Mouse (Mus musculus): ENCODE measurements at regions not wholly inside any gene's neighbourhood (a gene's known extent, or its start where the extent isn't known, plus 50 kb on each side); places are given as distances from the start of the nearest gene placed in this dataset.

GRCm38 (mm10) chr8:116167874-116168273, 336.9 kb upstream of the Dynlrb2 start:
- no peaks in the 10 kb centered on the region for H3K79me2 ChIP-seq (ENCODE audit: control insufficient read depth, insufficient read depth, low read length)
- no peak for DNase-seq (ENCODE audit: extremely low read depth, low read depth, low spot score)
- 25% methylated on average over 4 of the region's 4 CpGs for WGBS
- no peak overlapping the region for H3K4me3 ChIP-seq (ENCODE audit: insufficient read depth, low read depth, low read length)
- TF ChIP-seq CTCF (IDR thresholded peaks at IDR 0.05; ENCODE audit: low read depth, low read length) (no peak), POLR2A (IDR thresholded peaks at IDR 0.05; ENCODE audit: extremely low read depth, insufficient read depth, low read length) (no peak)
- H3K4me1 ChIP-seq (ENCODE audit: control insufficient read depth, insufficient read depth, low read length), result no peaks in the 10 kb centered on the region
- H3K9ac ChIP-seq (ENCODE audit: low read depth, low read length), result no peak overlapping the region
- H3K27ac ChIP-seq (replicated peaks; ENCODE audit: insufficient read depth, low read depth, low read length), result no peak overlapping the region
- no peaks in the 10 kb centered on the region for H3K36me3 ChIP-seq (ENCODE audit: control insufficient read depth, insufficient read depth, low read length)
- H3K27me3 ChIP-seq (ENCODE audit: control insufficient read depth, insufficient read depth, low read length), result no peaks in the 10 kb centered on the region

DNA sequence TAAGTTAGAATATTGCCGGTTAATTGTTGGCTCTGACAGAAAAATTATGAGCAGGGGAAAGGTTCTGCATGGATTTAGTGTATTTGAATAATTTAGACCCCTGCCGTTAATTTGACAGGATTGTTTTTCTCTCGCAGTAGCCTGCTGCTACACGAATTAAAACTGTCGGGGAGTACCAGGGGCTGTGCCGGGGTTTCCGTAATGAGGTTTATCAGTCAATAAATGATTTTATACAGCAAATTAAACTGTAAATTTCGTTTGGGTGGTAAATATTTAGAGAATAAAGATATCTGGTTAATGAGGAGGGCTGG, 339.8 kb upstream of the Dynlrb2 start:
- Histone ChIP-seq H3K27me3 (ENCODE audit: control insufficient read depth, insufficient read depth, low read length) (no peaks in the 10 kb centered on the region), H3K79me2 (ENCODE audit: control insufficient read depth, insufficient read depth, low read length) (no peaks in the 10 kb centered on the region), H3K4me1 (ENCODE audit: control insufficient read depth, insufficient read depth, low read length) (no peaks in the 10 kb centered on the region), H3K9ac (ENCODE audit: low read depth, low read length) (no peak overlapping the region), H3K36me3 (ENCODE audit: control insufficient read depth, insufficient read depth, low read length) (no peaks in the 10 kb centered on the region), H3K4me3 (ENCODE audit: insufficient read depth, low read depth, low read length) (no peak overlapping the region), H3K27ac (replicated peaks; ENCODE audit: insufficient read depth, low read depth, low read length) (no peak overlapping the region)
- TF ChIP-seq POLR2A (IDR thresholded peaks at IDR 0.05; ENCODE audit: extremely low read depth, insufficient read depth, low read length) (no peak), CTCF (IDR thresholded peaks at IDR 0.05; ENCODE audit: low read depth, low read length) (no peak)
- no peak for DNase-seq (ENCODE audit: extremely low read depth, low read depth, low spot score)
- 39% methylated on average over 8 of the region's 8 CpGs for WGBS

DNA sequence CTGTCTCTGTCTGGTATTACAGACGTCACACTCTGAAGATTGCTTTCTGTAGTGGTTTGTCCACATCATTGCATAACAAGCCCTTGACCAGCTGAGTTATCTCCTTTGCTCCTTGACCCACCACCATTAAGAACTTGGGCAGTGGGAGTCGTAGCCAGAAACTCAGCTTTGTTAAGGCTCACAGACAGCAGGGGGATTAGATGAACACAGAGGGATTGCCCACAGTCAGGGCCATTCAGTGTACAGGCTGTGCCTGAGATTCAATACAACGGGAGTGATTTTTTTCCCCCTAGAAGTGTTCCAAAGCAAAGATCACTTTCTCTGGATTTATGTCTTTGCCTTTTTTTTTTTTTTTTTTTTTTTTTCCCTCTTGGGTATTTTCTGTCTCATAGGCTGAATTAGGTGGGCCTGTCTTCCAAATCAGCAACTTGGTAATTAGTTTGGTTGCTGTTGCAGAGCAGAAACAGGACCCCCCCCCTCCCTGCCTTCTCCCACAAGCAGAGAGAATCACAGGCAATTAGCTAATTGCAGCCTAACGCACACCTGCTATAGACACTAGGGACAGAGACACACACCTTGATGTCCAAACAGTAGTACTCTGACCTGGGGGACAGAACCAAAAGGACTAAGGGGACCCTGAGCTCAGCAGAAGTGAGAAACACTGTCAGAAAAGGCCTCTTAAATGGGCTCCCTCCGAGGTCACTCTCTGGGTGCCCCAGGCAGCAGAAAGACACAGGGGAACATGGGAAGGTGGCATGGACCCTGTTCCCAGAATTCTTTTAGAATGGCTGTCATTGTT, 340.4 kb upstream of the Dynlrb2 start:
- Histone ChIP-seq H3K4me1 (ENCODE audit: control insufficient read depth, insufficient read depth, low read length) (no peaks in the 10 kb centered on the region), H3K27me3 (ENCODE audit: control insufficient read depth, insufficient read depth, low read length) (no peaks in the 10 kb centered on the region), H3K4me3 (ENCODE audit: insufficient read depth, low read depth, low read length) (no peak overlapping the region), H3K79me2 (ENCODE audit: control insufficient read depth, insufficient read depth, low read length) (no peaks in the 10 kb centered on the region), H3K9ac (ENCODE audit: low read depth, low read length) (no peak overlapping the region), H3K36me3 (ENCODE audit: control insufficient read depth, insufficient read depth, low read length) (no peaks in the 10 kb centered on the region), H3K27ac (replicated peaks; ENCODE audit: insufficient read depth, low read depth, low read length) (no peak overlapping the region)
- WGBS, result 65% methylated on average over 5 of the region's 5 CpGs
- no peak for DNase-seq (ENCODE audit: extremely low read depth, low read depth, low spot score)
- TF ChIP-seq POLR2A (IDR thresholded peaks at IDR 0.05; ENCODE audit: extremely low read depth, insufficient read depth, low read length), result no peak
- TF ChIP-seq CTCF (IDR thresholded peaks at IDR 0.05; ENCODE audit: low read depth, low read length), result no peak

DNA sequence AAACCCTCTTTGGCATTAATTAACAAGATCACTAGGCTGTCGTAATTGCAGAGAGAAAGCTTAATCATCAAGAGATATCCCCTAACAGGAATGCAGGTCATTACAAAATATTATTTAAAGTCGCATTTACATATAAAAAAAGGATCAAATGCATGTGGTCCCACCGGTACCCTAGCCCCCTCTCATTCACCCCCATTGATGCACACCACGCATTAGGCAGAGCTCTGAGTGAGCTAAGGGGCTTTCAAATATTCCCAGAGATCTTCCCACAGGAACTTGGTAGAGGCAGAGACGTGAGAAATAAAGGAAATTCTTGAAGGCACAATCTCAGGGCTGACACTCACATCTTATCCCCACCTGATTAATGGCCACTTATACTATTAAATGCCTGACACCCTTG, 343.8 kb upstream of the Dynlrb2 start:
- H3K79me2 ChIP-seq (ENCODE audit: control insufficient read depth, insufficient read depth, low read length), result no peaks in the 10 kb centered on the region
- no peak overlapping the region for H3K4me3 ChIP-seq (ENCODE audit: insufficient read depth, low read depth, low read length)
- no peak overlapping the region for H3K27ac ChIP-seq (replicated peaks; ENCODE audit: insufficient read depth, low read depth, low read length)
- WGBS, result 74% methylated on average over 5 of the region's 5 CpGs
- H3K9ac ChIP-seq (ENCODE audit: low read depth, low read length), result no peak overlapping the region
- TF ChIP-seq POLR2A (IDR thresholded peaks at IDR 0.05; ENCODE audit: extremely low read depth, insufficient read depth, low read length), result no peak
- no peak for TF ChIP-seq CTCF (IDR thresholded peaks at IDR 0.05; ENCODE audit: low read depth, low read length)
- DNase-seq (ENCODE audit: extremely low read depth, low read depth, low spot score), result no peak
- H3K4me1 ChIP-seq (ENCODE audit: control insufficient read depth, insufficient read depth, low read length), result no peaks in the 10 kb centered on the region
- H3K27me3 ChIP-seq (ENCODE audit: control insufficient read depth, insufficient read depth, low read length), result no peaks in the 10 kb centered on the region
- no peaks in the 10 kb centered on the region for H3K36me3 ChIP-seq (ENCODE audit: control insufficient read depth, insufficient read depth, low read length)

- DNase-seq (ENCODE audit: extremely low read depth, low read depth, low spot score), result peak; percentile 19
- TF ChIP-seq POLR2A (IDR thresholded peaks at IDR 0.05; ENCODE audit: extremely low read depth, insufficient read depth, low read length) (no peak), CTCF (IDR thresholded peaks at IDR 0.05; ENCODE audit: low read depth, low read length) (peak; percentile 69)
- H3K4me3 ChIP-seq (ENCODE audit: insufficient read depth, low read depth, low read length), result no peak overlapping the region
- no peak overlapping the region for H3K27ac ChIP-seq (replicated peaks; ENCODE audit: insufficient read depth, low read depth, low read length)
- WGBS, result 63% methylated on average over 13 of the region's 13 CpGs
- H3K9ac ChIP-seq (ENCODE audit: low read depth, low read length), result no peak overlapping the region
- no peaks in the 10 kb centered on the region for H3K4me1 ChIP-seq (ENCODE audit: control insufficient read depth, insufficient read depth, low read length)
- H3K79me2 ChIP-seq (ENCODE audit: control insufficient read depth, insufficient read depth, low read length), result no peaks in the 10 kb centered on the region
- H3K27me3 ChIP-seq (ENCODE audit: control insufficient read depth, insufficient read depth, low read length), result no peaks in the 10 kb centered on the region
- no peaks in the 10 kb centered on the region for H3K36me3 ChIP-seq (ENCODE audit: control insufficient read depth, insufficient read depth, low read length)
Measured at GRCm38 (mm10) chr8:116143687-116144573, 360.8 kb upstream of the Dynlrb2 start.

Measured in liver, adult 2 months (tissue).